Mouse (Mus musculus): ENCODE measurements around the gene Fam19a5.
A peak's percentile ranks its signal among the peaks of the same experiment; 100 is the strongest.

The Fam19a5 gene

GRCm38 (mm10) chr15:87597149-87597548 lies 53.0 kb downstream of the Fam19a5 start:
- DNase-seq = peak; percentile 33

DNA sequence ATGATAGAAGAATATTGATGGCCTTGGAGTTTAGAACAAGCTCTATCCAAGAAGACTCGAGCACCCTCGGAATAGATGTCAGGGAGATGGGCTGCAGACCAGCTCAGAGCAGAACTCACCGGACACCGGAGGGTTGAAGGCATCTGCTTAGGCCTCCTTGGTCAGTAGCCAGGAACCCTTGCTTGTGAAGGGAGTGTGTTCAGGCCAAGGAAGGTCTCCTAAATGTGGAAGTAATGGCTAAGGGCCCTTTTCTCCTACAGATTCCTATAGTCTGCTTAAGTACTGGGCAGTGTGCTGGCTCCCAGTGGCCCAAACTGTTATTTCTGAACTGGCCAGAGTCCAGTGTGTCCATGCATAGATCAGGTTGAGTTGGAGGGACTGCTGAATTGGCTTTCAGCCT lies 53.7 kb downstream of the Fam19a5 start:
- DNase-seq = no peak

DNA sequence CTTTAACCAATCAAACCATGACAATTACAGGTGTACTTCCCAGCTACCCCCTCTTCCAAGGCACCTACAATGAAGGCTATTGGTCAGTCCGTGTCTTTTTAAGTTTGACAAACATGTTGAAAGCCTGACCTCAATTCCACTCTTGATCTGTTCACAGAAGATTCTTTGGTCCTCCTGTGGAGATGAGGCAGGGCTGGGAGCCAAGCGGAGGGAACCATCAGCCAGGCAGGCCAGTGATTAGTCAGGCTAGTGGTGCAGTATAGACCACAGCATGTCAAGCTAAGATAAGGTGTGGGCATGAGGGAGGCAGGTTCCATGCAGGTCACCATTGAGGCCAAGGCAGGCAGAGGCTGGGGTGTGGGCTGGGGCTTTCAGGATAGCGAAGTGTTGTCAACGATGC lies 54.5 kb downstream of the Fam19a5 start:
- no peak for DNase-seq

- no peak for DNase-seq
Measured at GRCm38 (mm10) chr15:87603316-87603715, 59.2 kb downstream of the Fam19a5 start.

GRCm38 (mm10) chr15:87605504-87606280 lies 61.6 kb downstream of the Fam19a5 start:
- DNase-seq = no peak

GRCm38 (mm10) chr15:87606702-87607101 lies 62.6 kb downstream of the Fam19a5 start:
- no peak for DNase-seq

- DNase-seq = no peak
Measured at GRCm38 (mm10) chr15:87609236-87609635, 65.1 kb downstream of the Fam19a5 start.

DNA sequence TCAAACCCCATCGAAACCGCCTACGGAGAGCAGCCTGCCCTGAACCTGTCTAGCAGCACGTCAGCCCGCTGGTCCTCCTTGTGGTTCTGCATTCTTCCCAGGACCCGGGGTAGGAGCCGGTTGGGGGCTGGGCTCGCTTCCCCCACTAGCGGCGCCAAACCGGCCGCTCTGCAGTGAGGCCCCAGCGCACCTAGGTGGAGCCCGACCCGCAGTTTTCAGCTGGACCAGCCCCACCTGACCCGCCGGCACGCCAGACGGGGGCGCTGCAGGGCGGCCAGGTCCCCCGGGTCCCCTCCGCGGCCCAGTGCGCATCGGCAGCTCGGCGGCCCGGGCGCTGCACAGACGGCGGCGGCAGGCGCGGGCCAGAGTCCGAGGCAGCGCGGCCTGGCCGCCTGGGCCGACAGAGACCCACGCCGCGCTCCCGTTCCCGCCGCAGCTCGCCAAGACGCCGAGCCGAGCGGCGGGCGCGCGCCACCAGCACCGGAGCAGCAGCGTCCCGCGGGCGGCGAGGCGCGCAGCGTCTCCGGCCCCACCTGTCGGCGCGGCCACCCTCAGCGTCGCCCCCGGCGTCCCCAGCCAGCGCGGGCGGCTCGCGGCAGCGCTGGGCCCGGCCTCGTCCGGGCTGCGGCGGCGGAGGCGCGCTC lies 80.0 kb downstream of the Fam19a5 start:
- DNase-seq = peak; percentile 91

- DNase-seq = peak; percentile 30
Measured at GRCm38 (mm10) chr15:87624610-87625091, 80.6 kb downstream of the Fam19a5 start.

DNA sequence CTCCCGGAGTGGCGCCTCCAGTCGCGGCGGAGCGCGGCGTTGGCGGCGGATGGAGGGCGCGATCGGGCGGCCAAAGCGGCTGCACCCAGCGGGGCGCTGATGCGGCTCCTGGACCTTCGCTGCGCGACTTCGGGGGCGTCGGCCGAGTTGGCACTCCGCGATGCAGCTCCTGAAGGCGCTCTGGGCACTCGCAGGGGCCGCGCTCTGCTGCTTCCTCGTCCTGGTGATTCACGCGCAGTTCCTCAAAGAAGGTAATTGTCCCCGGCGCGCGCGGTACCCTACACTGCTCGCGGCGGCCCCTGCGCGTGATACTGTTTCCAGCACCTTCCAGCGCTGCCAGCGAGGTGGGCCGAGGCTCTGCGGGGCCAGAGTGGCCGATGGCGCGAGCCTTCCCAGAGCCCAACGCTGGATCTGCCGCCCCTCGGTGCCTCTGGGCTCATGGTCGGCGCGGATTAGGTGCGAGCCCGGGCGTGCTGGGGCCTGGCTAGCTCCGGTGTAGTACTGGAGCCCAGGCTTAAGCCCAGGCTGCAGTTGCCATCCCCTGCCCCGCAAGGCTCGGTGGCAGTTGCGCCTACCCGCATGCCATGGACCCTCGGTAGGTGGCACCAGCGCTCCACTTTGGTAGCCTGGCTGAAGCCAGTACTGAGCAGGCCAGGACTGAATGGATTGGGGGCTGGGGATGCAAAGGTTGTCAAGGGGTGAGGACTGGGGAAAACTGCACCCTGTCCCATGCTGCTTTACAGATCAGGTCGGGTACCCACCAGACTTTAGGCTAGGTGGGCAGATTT lies 81.3 kb downstream of the Fam19a5 start:
- DNase-seq = peak; percentile 92

GRCm38 (mm10) chr15:87635272-87635671 lies 91.2 kb downstream of the Fam19a5 start:
- DNase-seq = no peak

- no peak for DNase-seq
Measured at GRCm38 (mm10) chr15:87636407-87636806, 92.3 kb downstream of the Fam19a5 start.

DNA sequence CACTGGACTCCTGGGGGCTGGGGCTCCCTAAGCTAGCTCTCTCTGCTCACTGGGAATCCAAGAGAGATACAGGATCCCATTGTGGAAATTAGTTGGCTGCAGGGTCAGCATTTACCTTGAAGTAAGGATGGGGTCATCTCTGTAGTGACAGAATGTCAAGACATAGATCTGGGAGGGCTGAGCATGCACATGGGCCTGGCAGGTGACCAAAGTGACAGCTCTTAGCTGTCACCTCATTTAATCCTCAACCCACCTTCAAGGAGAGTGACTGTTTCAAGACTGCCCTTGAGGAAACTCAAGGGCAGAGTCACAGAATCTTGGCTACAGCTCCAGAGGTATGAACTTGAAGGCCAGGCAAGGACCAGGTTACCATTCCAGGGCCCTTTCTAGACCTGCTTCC lies 93.1 kb downstream of the Fam19a5 start:
- DNase-seq = no peak

GRCm38 (mm10) chr15:87638270-87638669 lies 94.2 kb downstream of the Fam19a5 start:
- DNase-seq = no peak

GRCm38 (mm10) chr15:87646313-87647061 lies 102.4 kb downstream of the Fam19a5 start:
- DNase-seq = no peak

- no peak for DNase-seq
Measured at GRCm38 (mm10) chr15:87649651-87650050, 105.6 kb downstream of the Fam19a5 start.

- DNase-seq = no peak
Measured at GRCm38 (mm10) chr15:87654551-87654950, 110.5 kb downstream of the Fam19a5 start.

DNA sequence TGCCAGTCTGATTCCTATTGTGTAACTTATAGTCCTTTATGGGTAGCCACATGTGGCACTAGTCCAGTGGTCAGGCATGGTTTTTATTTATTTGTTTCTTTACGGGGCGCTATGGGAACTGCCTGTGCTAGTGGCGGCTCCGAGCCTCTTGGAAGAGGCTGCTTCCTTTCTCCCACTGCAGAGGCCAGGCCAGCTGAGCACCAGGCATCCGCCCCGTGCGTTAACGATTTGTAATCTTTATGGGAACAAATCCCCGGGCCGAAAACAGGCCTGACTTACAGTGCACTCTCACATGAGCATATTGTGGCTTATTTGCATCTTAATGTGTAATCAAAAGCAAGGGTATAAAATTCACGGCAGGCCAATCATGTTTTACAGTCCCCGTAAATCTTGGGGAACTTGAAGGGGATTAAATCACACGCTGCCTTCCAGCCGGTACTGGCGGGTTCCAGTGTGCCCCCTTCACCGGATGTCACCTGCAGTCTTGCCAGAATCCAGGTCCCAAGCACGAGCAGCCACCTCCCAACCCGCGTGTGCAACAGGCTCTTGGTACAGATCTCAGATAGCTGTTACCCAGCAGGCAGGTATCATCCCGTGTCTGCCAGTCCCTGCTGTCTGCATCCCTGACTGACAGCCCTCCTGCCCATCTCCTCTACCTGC lies 112.5 kb downstream of the Fam19a5 start:
- peak; percentile 19 for DNase-seq

DNA sequence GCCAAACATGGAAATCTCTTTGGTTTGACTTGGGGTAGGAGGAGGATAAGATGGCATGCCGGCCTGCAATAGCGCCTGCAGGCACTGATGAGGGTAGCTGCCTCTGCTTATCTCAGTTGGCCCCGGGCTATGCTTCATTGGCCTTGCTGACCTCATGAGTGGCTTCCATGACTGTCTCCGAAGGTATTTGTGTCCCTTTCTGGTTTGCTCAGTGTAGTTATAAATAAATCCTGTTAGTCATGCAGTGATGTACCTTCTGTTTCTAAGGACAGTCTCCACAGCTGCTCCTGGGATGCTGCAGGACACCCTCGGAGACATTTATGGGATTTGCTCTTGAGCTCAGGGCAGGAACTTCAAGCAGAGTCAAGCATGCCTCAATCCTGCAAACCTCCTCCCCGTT lies 115.6 kb downstream of the Fam19a5 start:
- no peak for DNase-seq

DNA sequence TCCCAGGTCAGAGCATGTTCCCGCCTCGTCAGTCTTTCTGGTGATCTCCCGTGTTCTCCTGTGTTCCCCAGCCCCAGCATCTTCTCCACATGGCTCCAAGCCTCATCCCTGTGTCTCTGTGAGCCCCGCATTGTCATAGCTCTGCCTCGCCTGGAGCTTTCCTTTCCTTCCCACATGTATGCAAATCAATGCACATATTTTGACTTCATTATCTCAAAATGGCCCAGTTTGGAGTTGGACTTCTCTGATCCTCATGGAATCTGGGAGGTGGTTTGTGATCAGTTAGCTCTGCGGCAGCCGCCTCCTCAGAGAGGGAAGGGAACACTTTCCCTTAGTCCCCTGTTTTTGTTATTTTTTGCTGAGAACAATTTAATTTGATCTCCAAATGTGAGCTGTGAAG lies 117.9 kb downstream of the Fam19a5 start:
- no peak for DNase-seq

DNA sequence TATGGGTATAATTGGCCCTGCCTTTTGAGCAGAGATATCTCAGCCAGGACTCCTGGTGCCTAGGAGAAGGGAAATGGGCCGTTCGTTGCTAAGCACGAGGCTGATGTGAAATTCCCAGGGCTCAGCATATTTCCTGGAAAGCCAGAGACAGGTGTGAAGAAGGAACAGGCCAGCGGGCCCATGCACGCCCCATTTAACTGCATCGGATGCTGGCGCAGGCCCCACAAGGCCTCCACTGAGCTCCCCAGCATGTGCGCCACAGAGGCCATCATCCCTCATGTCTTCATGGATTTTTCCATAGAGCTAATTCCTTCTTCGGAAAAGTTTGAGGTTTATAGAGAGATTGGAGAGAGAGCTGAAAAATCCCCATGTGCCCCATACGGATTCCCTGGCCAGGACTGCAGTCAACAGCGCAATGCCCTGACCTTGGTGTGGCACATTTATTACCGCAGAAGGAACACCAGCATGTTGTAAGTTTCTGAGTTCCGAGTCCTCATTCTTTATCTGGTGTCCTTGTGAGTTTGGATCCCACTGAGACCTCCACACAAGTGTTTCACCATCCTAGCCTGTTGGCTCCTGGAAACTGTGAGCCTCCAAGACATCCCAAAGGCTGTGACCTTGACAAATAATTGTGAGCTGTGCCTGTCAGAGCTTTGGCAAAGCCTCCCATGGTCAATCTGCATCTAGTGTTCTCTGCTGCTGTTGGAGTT lies 122.1 kb downstream of the Fam19a5 start:
- DNase-seq = no peak

- DNase-seq = no peak
Measured at GRCm38 (mm10) chr15:87667416-87667815, 123.3 kb downstream of the Fam19a5 start.
